In genomic region chr16:20395216-20395907, GRCm38 (mm10) we compare ENCODE assay signal across 26 mouse cellular contexts. TPM values are rescaled to one million over a fixed set of nuclear protein-coding genes. Genes with fewer than 3 reads are reported as not detected.
DNase-seq lines count a peak whose midpoint lies in the region; ATAC-seq lines count a peak whose summit lies in the region.
"Had no signal": no experiment of that assay in that cellular context is flagged by ENCODE, and none has a peak within 500 bp of the region (broad histone marks: within the 10 kb centered on the region; RNA-seq: fewer than 3 reads in every experiment).

No protein-coding gene starts in this region.

- H3K4me3 ChIP-seq in midbrain, embryonic 11.5 days (ENCODE audit: low read depth, low read length): no peak overlapping the region
- no peak overlapping the region for H3K4me3 ChIP-seq in midbrain, embryonic 14.5 days (replicated peaks; ENCODE audit: low read depth, low read length)
- H3K4me3 ChIP-seq: erythroblast, embryonic 14.5 days; forebrain, embryonic 12.5 days; heart, embryonic 10.5 days; heart, embryonic 15.5 days; left cerebral cortex, adult 2 months; limb, embryonic 12.5 days; liver, embryonic 15.5 days; neural tube, embryonic 12.5 days; stomach, embryonic 15.5 days had no signal

- no peak overlapping the region for H3K27ac ChIP-seq in midbrain, embryonic 11.5 days (ENCODE audit: low read depth, low read length)
- no peak overlapping the region for H3K27ac ChIP-seq in midbrain, embryonic 14.5 days (replicated peaks; ENCODE audit: low read depth, low read length)
- H3K27ac ChIP-seq: forebrain, embryonic 12.5 days; heart, embryonic 10.5 days; heart, embryonic 15.5 days; hindbrain, embryonic 14.5 days; left cerebral cortex, adult 2 months; limb, embryonic 12.5 days; liver, embryonic 15.5 days; neural tube, embryonic 12.5 days; stomach, embryonic 15.5 days had no signal

- no peaks in the 10 kb centered on the region; the same call in none of the 2 replicates for H3K36me3 ChIP-seq in midbrain, embryonic 11.5 days (ENCODE audit: control insufficient read depth, insufficient read depth, low read length)
- peaks cover 92% of the 10 kb centered on the region for H3K36me3 ChIP-seq in midbrain, embryonic 14.5 days (ENCODE audit: control insufficient read depth, insufficient read depth, low read length)

- no peaks in the 10 kb centered on the region for H3K27me3 ChIP-seq in midbrain, embryonic 11.5 days (ENCODE audit: control insufficient read depth, insufficient read depth, low read length)
- no peaks in the 10 kb centered on the region for H3K27me3 ChIP-seq in midbrain, embryonic 14.5 days (ENCODE audit: control insufficient read depth, insufficient read depth, low read length)
- H3K27me3 ChIP-seq: forebrain, embryonic 12.5 days; heart, embryonic 15.5 days; limb, embryonic 12.5 days; liver, embryonic 15.5 days; neural tube, embryonic 12.5 days; stomach, embryonic 15.5 days had no signal

- H3K9me3 ChIP-seq in midbrain, embryonic 11.5 days (ENCODE audit: control insufficient read depth, low read length): no peaks in the 10 kb centered on the region
- H3K9me3 ChIP-seq in midbrain, embryonic 14.5 days (ENCODE audit: control insufficient read depth, low read length): no peaks in the 10 kb centered on the region
- H3K9me3 ChIP-seq: forebrain, embryonic 12.5 days; heart, embryonic 10.5 days; heart, embryonic 15.5 days; limb, embryonic 12.5 days; liver, embryonic 15.5 days; neural tube, embryonic 12.5 days; stomach, embryonic 15.5 days had no signal

- no peak for ATAC-seq in midbrain, embryonic 11.5 days (ENCODE audit: low FRiP score)
- no peak for ATAC-seq in midbrain, embryonic 14.5 days (ENCODE audit: low FRiP score, low TSS enrichment)
- ATAC-seq: intestine, postnatal 0 days; midbrain, embryonic 16.5 days had no signal

- DNase-seq in kidney, adult 11 months: peak; percentile 23
- DNase-seq in kidney, postnatal 14 days: no peak
- DNase-seq in midbrain, embryonic 11.5 days (ENCODE audit: low spot score, missing footprints): peak; percentile 54
- DNase-seq in midbrain, embryonic 14.5 days: no peak
- peak; percentile 66 for DNase-seq in thymus, postnatal 0 days (ENCODE audit: low spot score)
- peak; percentile 63 for DNase-seq in thymus, postnatal 4 days
- no peak for DNase-seq in embryo, embryonic 10 days (ENCODE audit: low spot score)
- no peak for DNase-seq in adrenal gland, adult 18-20 months (ENCODE audit: low spot score in 2 of 2)
- DNase-seq: adrenal gland, postnatal 25 days; cerebellum, adult 11-12 months; cerebellum, postnatal 10 days; gastrocnemius, postnatal 14 days; lung, embryonic 14.5 days; lung, postnatal 14 days had no signal

- no peak overlapping the region for H3K4me2 ChIP-seq in midbrain, embryonic 11.5 days
- no peak overlapping the region for H3K4me2 ChIP-seq in midbrain, embryonic 14.5 days (ENCODE audit: low read length)
- H3K4me2 ChIP-seq: forebrain, embryonic 12.5 days; heart, embryonic 15.5 days; hindbrain, embryonic 14.5 days; limb, embryonic 12.5 days; liver, embryonic 15.5 days; lung, embryonic 14.5 days; neural tube, embryonic 12.5 days; stomach, embryonic 15.5 days had no signal

- H3K9ac ChIP-seq in midbrain, embryonic 11.5 days (ENCODE audit: low read length): no peak overlapping the region
- H3K9ac ChIP-seq in midbrain, embryonic 14.5 days (replicated peaks; ENCODE audit: low read length): no peak overlapping the region
- H3K9ac ChIP-seq: forebrain, embryonic 12.5 days; heart, embryonic 15.5 days; hindbrain, embryonic 14.5 days; limb, embryonic 12.5 days; liver, embryonic 15.5 days; lung, embryonic 14.5 days; neural tube, embryonic 12.5 days; stomach, embryonic 15.5 days had no signal

- no peaks in the 10 kb centered on the region for H3K4me1 ChIP-seq in midbrain, embryonic 11.5 days (ENCODE audit: control insufficient read depth, insufficient read depth, low read length)
- H3K4me1 ChIP-seq in midbrain, embryonic 14.5 days (ENCODE audit: control insufficient read depth, insufficient read depth, low read length): no peaks in the 10 kb centered on the region
- H3K4me1 ChIP-seq: forebrain, embryonic 12.5 days; heart, embryonic 10.5 days; heart, embryonic 15.5 days; limb, embryonic 12.5 days; liver, embryonic 15.5 days; neural tube, embryonic 12.5 days; stomach, embryonic 15.5 days had no signal

- 91% methylated on average over 11 of the region's 11 CpGs for WGBS in midbrain, embryonic 11.5 days
- 91% methylated on average over 11 of the region's 11 CpGs for WGBS in midbrain, embryonic 14.5 days

RNA-seq across cellular contexts. Expression of gene Abcc5, which starts 30.8 kb away (rescaled TPM):
- 58.3 and 61.7 TPM in 2 replicates for polyA plus RNA-seq in midbrain, embryonic 11.5 days (2014; fragmentation: Nextera tagmentation; extraction: Ambion mirVana)
- 154 and 163 TPM in 2 replicates for polyA plus RNA-seq in midbrain, embryonic 14.5 days (2014; fragmentation: Nextera tagmentation; extraction: Ambion mirVana)
- 64.8 and 82.9 TPM in 2 replicates for polyA plus RNA-seq in thymus, postnatal 0 days (2015; fragmentation: Nextera tagmentation; extraction: Ambion mirVana)
- total RNA-seq in adrenal gland, adult 18-20 months (2021): 10 to 100 TPM; 77.9 to 95.5 TPM

Comparison
In these comparisons a context has a peak if more than half of its experiments do, and no peak if none do; other contexts are left out.
1. DNase-seq: peak in kidney, adult 11 months (single experiment), midbrain, embryonic 11.5 days (single experiment), thymus, postnatal 0 days (single experiment) and thymus, postnatal 4 days (single experiment); none in kidney, postnatal 14 days (single experiment), midbrain, embryonic 14.5 days (single experiment), embryo, embryonic 10 days (single experiment) and adrenal gland, adult 18-20 months (0 of 2).